Mouse (Mus musculus): ENCODE measurements around the gene Psmd12. TPM values are rescaled to one million over a fixed set of nuclear protein-coding genes. Genes with fewer than 3 reads are reported as not detected.

Gene Psmd12
- total and polyA plus RNA-seq, 3 experiments, result 139 to 437 (median 149) TPM

DNA sequence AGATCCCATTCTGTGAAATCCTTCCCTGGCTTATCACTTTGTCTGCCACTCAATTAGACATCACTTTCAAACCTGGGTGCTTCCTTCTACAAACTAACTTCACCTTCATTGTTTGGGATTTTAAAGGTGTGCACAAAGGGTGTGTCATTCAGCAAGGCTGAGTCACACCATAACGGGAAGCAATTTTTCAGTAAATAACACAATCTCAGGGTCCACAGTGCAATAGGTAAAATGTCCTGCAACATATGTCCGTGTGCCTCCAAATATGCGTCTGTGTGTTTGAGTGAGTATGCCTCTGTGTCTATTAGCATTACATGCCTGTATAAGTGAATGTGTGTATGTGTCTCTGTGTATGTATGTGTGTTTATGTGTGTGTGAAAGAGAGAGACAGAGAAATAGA, 22.0 kb upstream of the Psmd12 start:
- TF ChIP-seq MXI1 (IDR thresholded peaks at IDR 0.05; ENCODE audit: low read depth, low read length) (no peak), TAL1 (IDR thresholded peaks at IDR 0.05; ENCODE audit: low read length) (no peak), UBTF (IDR thresholded peaks at IDR 0.05; ENCODE audit: borderline replicate concordance, insufficient read depth, low read depth, low read length) (no peak), ELF1 (IDR thresholded peaks at IDR 0.05; ENCODE audit: low read depth, low read length) (no peak), MAZ (IDR thresholded peaks at IDR 0.05; ENCODE audit: low read depth, low read length) (no peak), RCOR1 (IDR thresholded peaks at IDR 0.05; ENCODE audit: low read depth, low read length) (no peak), MAX (IDR thresholded peaks at IDR 0.05; ENCODE audit: low read length) (no peak), E2F4 (IDR thresholded peaks at IDR 0.05; ENCODE audit: borderline replicate concordance, low read depth, low read length) (no peak), MYC (IDR thresholded peaks at IDR 0.05; ENCODE audit: low read depth, low read length) (no peak), POLR2AphosphoS2 (IDR thresholded peaks at IDR 0.05; ENCODE audit: low read length) (no peak), POLR2A (IDR thresholded peaks at IDR 0.05; ENCODE audit: control insufficient read depth in 1 of 2, insufficient read depth in 1 of 2, low read depth in 1 of 2, low read length in 2 of 2, poor library complexity in 1 of 2) (no peak), GABPA (IDR thresholded peaks at IDR 0.05; ENCODE audit: low read depth, low read length) (no peak)
- Histone ChIP-seq H3K27me3 (ENCODE audit: control insufficient read depth in 1 of 2, insufficient read depth in 2 of 2, low read length in 2 of 2) (no peaks in the 10 kb centered on the region), H3K27ac (ENCODE audit: control insufficient read depth, low read depth, low read length) (no peak overlapping the region), H3K4me3 (ENCODE audit: control insufficient read depth in 1 of 2, insufficient read depth in 1 of 2, low read depth in 2 of 2, low read length in 2 of 2) (no peak overlapping the region), H3K79me2 (ENCODE audit: control insufficient read depth, insufficient read depth, low read length, poor library complexity) (peaks cover 34% of the 10 kb centered on the region), H3K36me3 (ENCODE audit: control insufficient read depth in 1 of 2, insufficient read depth in 2 of 2, low read length in 2 of 2) (peaks cover 6 to 7% of the 10 kb centered on the region in 2 experiments; a peak in 3 of 4 replicates), H3K9me3 (replicated peaks; ENCODE audit: insufficient read depth, low read length) (no peaks in the 10 kb centered on the region), H3K9ac (ENCODE audit: control insufficient read depth, low read depth, low read length, poor library complexity, severe bottlenecking) (no peak overlapping the region), H3K4me1 (ENCODE audit: control insufficient read depth in 1 of 2, insufficient read depth in 2 of 2, low read length in 2 of 2) (peaks cover under 1 to 5% of the 10 kb centered on the region in 2 experiments; a peak in 3 of 4 replicates)
- no peak for DNase-seq (ENCODE audit: low read depth, low spot score)

DNA sequence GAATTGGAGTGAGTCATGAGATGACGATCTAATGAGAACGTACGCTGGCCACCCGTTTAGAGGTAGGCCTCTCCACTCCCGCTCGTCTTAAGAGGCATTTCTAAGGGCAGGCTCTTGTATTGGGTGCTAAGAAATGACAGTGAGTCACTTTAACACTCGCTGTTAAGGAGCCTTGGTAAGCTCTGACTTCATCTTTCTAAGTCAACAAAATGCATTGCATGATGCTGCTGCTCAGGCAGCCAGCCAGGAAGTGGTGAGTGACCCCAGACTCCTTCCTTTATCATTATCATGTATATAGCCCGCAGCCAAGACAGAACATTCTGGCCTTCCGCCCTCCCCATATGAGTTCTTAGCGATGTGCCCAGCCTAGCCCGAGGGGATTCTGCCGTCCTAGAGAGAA, 21.0 kb upstream of the Psmd12 start:
- no peak overlapping the region for H3K27ac ChIP-seq (ENCODE audit: control insufficient read depth, low read depth, low read length)
- no peaks in the 10 kb centered on the region for H3K9me3 ChIP-seq (replicated peaks; ENCODE audit: insufficient read depth, low read length)
- DNase-seq (ENCODE audit: low read depth, low spot score), result no peak
- TF ChIP-seq CHD1 (IDR thresholded peaks at IDR 0.05; ENCODE audit: low read depth, low read length) (no peak), MXI1 (IDR thresholded peaks at IDR 0.05; ENCODE audit: low read depth, low read length) (no peak), GATA1 (IDR thresholded peaks at IDR 0.05; ENCODE audit: low read depth, low read length) (no peak), USF2 (IDR thresholded peaks at IDR 0.05; ENCODE audit: borderline replicate concordance in 1 of 2, insufficient read depth in 1 of 2, low read depth in 1 of 2, low read length in 2 of 2) (no peak), TCF12 (IDR thresholded peaks at IDR 0.05; ENCODE audit: low read depth, low read length) (no peak), ZNF384 (IDR thresholded peaks at IDR 0.05; ENCODE audit: low read depth, low read length) (no peak), USF1 (IDR thresholded peaks at IDR 0.05; ENCODE audit: low read depth, low read length) (no peak), UBTF (IDR thresholded peaks at IDR 0.05; ENCODE audit: borderline replicate concordance, insufficient read depth, low read depth, low read length) (no peak), ZC3H11A (IDR thresholded peaks at IDR 0.05; ENCODE audit: low read depth, low read length) (no peak), GABPA (IDR thresholded peaks at IDR 0.05; ENCODE audit: low read depth, low read length) (no peak), POLR2AphosphoS5 (IDR thresholded peaks at IDR 0.05; ENCODE audit: borderline replicate concordance, low read depth, low read length) (no peak)
- H3K36me3 ChIP-seq (ENCODE audit: control insufficient read depth in 1 of 2, insufficient read depth in 2 of 2, low read length in 2 of 2), result peaks cover 6 to 8% of the 10 kb centered on the region in 2 experiments; a peak in 3 of 4 replicates
- H3K79me2 ChIP-seq (ENCODE audit: control insufficient read depth, insufficient read depth, low read length, poor library complexity), result peaks cover 39% of the 10 kb centered on the region
- peaks cover 3 to 4% of the 10 kb centered on the region in 2 experiments; a peak in 3 of 4 replicates for H3K4me1 ChIP-seq (ENCODE audit: control insufficient read depth in 1 of 2, insufficient read depth in 2 of 2, low read length in 2 of 2)
- no peak overlapping the region for H3K9ac ChIP-seq (ENCODE audit: control insufficient read depth, low read depth, low read length, poor library complexity, severe bottlenecking)
- H3K4me3 ChIP-seq (ENCODE audit: control insufficient read depth in 1 of 2, insufficient read depth in 1 of 2, low read depth in 2 of 2, low read length in 2 of 2), result no peak overlapping the region
- no peaks in the 10 kb centered on the region for H3K27me3 ChIP-seq (ENCODE audit: control insufficient read depth in 1 of 2, insufficient read depth in 2 of 2, low read length in 2 of 2)
